Mouse (Mus musculus): ENCODE measurements at regions not wholly inside any gene's neighbourhood (a gene's known extent, or its start where the extent isn't known, plus 50 kb on each side); places are given as distances from the start of the nearest gene placed in this dataset.

DNA sequence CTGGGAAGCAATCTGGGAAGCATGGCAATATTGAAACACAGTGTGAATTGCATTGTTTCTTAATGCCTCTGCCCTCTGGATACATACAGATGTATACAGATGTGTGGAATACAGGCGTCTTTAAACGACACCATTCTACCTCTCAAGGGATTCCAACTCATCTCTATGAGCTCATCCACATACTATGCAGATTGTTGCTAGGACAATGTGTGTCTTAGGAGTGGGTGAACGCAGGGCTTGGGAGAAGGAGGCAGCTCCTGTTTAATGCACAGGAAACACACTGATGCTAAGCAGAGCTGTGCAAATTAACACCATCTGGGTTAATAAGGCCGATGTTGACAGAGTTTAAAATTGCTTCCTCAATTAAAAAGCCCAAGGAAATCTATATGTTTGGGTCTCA lies 149.8 kb upstream of the C9orf72 start:
- ATAC-seq (ENCODE audit: low FRiP score, low read depth) = no peak

DNA sequence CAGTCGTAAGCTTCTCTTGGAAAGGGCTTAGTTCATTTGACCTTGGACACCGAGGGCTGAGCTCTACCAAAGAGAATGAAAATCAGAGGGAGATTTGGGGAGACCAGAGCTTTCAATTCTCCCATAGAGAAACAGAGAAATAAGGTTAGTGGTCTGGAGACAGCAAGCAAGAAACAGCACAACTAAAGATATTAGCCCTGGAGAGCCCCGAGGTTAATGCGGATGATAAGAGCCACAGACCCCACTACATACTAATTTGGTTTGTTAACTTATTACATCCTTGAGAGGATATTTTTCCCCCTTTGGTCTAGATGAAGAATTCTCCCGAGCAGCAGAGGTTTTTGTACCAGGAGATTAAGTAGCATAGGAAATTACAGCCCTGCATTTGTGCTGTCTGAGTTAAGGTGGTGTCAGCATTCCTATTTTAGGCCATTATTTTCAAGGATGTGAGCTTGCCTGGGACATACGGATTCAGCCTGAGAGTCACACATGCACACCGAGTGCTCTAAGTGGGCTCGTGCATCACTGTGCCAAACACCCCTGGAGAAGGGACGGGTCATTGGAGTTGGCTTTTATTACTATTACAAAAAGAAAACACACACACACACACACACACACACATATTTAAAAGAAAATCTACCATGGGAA lies 147.4 kb upstream of the C9orf72 start:
- 51% methylated on average over 9 of the region's 9 CpGs for WGBS
- Histone ChIP-seq H3K4me3 (replicated peaks; ENCODE audit: low read length) (no peak overlapping the region), H3K9me3 (ENCODE audit: control insufficient read depth, low read length) (no peaks in the 10 kb centered on the region), H3K4me1 (ENCODE audit: control insufficient read depth, insufficient read depth, low read length) (no peaks in the 10 kb centered on the region; the same call in 1 of the 2 replicates), H3K9ac (ENCODE audit: low read depth, low read length, severe bottlenecking) (no peak overlapping the region), H3K27ac (replicated peaks; ENCODE audit: low read depth, low read length) (no peak overlapping the region), H3K4me2 (replicated peaks; ENCODE audit: low read depth, low read length, severe bottlenecking) (no peak overlapping the region), H3K36me3 (ENCODE audit: control insufficient read depth, insufficient read depth, low read length) (no peaks in the 10 kb centered on the region), H3K27me3 (ENCODE audit: control insufficient read depth, insufficient read depth, low read length) (no peaks in the 10 kb centered on the region)
- ATAC-seq (ENCODE audit: low FRiP score, low read depth) = no peak
- no peak for TF ChIP-seq POLR2A (IDR thresholded peaks at IDR 0.05; ENCODE audit: borderline replicate concordance, extremely low read depth, insufficient read depth, insufficient read length)
- no peak for DNase-seq (ENCODE audit: low spot score)

More for the DNA sequence above, 149.8 kb upstream of the C9orf72 start:
- Histone ChIP-seq H3K4me1 (ENCODE audit: control insufficient read depth, insufficient read depth, low read length) (no peaks in the 10 kb centered on the region; the same call in 1 of the 2 replicates), H3K36me3 (ENCODE audit: control insufficient read depth, insufficient read depth, low read length) (no peaks in the 10 kb centered on the region), H3K9me3 (ENCODE audit: control insufficient read depth, low read length) (no peaks in the 10 kb centered on the region), H3K27me3 (ENCODE audit: control insufficient read depth, insufficient read depth, low read length) (no peaks in the 10 kb centered on the region), H3K27ac (replicated peaks; ENCODE audit: low read depth, low read length) (no peak overlapping the region), H3K4me3 (replicated peaks; ENCODE audit: low read length) (no peak overlapping the region), H3K4me2 (replicated peaks; ENCODE audit: low read depth, low read length, severe bottlenecking) (no peak overlapping the region), H3K9ac (ENCODE audit: low read depth, low read length, severe bottlenecking) (no peak overlapping the region)
- TF ChIP-seq POLR2A (IDR thresholded peaks at IDR 0.05; ENCODE audit: borderline replicate concordance, extremely low read depth, insufficient read depth, insufficient read length) = no peak
- DNase-seq (ENCODE audit: low spot score) = no peak
- WGBS = 26% methylated on average over 4 of the region's 4 CpGs

DNA sequence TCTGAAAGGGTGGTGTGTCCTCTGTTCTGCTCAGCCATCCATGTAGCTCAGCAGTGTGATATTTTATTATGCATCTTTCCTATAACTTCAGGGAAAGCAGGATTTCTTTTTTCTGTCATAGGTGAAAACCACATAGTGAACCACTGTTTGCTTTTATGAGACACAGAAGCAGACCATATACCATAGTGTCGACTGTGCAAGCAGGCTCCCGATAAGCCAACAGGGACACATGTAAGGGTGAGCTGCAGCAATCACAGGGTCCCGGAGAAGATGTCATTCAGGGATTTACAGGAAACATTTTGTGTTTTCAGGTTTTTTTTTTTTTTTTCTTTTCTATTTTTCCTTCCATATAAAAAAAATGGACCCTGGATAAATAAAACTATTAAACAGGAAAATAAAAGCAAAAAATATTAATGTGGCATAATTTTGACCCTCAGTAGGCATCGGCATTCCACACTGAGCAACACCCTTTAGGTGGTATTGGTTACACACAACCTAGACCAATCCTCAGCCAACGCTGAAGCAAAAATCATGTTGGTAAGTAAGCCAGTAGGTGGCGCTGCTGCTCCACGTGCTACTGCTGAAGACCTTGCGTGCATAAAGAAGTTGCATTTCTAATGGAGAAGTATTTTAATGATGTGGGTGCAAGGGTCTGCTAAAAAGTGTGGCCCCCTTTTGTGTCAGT lies 146.7 kb upstream of the C9orf72 start:
- Histone ChIP-seq H3K27me3 (ENCODE audit: control insufficient read depth, insufficient read depth, low read length) (no peaks in the 10 kb centered on the region), H3K4me1 (ENCODE audit: control insufficient read depth, insufficient read depth, low read length) (no peaks in the 10 kb centered on the region; the same call in 1 of the 2 replicates), H3K4me3 (replicated peaks; ENCODE audit: low read length) (no peak overlapping the region), H3K4me2 (replicated peaks; ENCODE audit: low read depth, low read length, severe bottlenecking) (no peak overlapping the region), H3K9me3 (ENCODE audit: control insufficient read depth, low read length) (no peaks in the 10 kb centered on the region), H3K36me3 (ENCODE audit: control insufficient read depth, insufficient read depth, low read length) (no peaks in the 10 kb centered on the region), H3K27ac (replicated peaks; ENCODE audit: low read depth, low read length) (no peak overlapping the region), H3K9ac (ENCODE audit: low read depth, low read length, severe bottlenecking) (no peak overlapping the region)
- WGBS = 21% methylated on average over 8 of the region's 8 CpGs
- DNase-seq (ENCODE audit: low spot score) (peak; percentile 88), ATAC-seq (ENCODE audit: low FRiP score, low read depth) (peak; percentile 84)
- TF ChIP-seq POLR2A (IDR thresholded peaks at IDR 0.05; ENCODE audit: borderline replicate concordance, extremely low read depth, insufficient read depth, insufficient read length) = no peak

DNA sequence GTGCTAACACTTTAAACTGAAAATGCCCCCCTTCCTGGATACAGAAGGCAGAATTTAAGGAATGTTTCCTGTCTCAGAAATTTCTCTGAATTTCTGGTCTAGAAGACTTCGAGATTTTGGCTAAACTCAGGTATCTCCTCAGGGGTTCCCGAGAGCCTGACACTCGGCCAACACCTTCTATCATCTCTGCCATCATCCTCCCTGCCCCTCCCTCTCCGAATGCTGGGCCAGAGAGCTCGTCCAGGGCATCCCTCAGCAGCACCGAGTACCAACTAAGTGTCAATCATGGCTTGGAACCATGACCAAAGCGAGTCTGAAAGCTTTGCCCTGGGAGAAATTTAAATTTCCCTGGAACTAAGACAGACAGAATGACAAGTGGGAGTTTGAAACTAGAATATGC lies 138.2 kb upstream of the C9orf72 start:
- no peak overlapping the region for H3K9ac ChIP-seq (ENCODE audit: low read depth, low read length, severe bottlenecking)
- WGBS = 72% methylated on average over 7 of the region's 7 CpGs
- H3K27ac ChIP-seq (replicated peaks; ENCODE audit: low read depth, low read length) = no peak overlapping the region
- no peaks in the 10 kb centered on the region for H3K27me3 ChIP-seq (ENCODE audit: control insufficient read depth, insufficient read depth, low read length)
- no peak overlapping the region for H3K4me2 ChIP-seq (replicated peaks; ENCODE audit: low read depth, low read length, severe bottlenecking)
- H3K4me3 ChIP-seq (replicated peaks; ENCODE audit: low read length) = no peak overlapping the region
- no peaks in the 10 kb centered on the region for H3K9me3 ChIP-seq (ENCODE audit: control insufficient read depth, low read length)
- DNase-seq (ENCODE audit: low spot score) (no peak), ATAC-seq (ENCODE audit: low FRiP score, low read depth) (no peak)
- TF ChIP-seq POLR2A (IDR thresholded peaks at IDR 0.05; ENCODE audit: borderline replicate concordance, extremely low read depth, insufficient read depth, insufficient read length) = no peak
- no peaks in the 10 kb centered on the region for H3K4me1 ChIP-seq (ENCODE audit: control insufficient read depth, insufficient read depth, low read length)
- no peaks in the 10 kb centered on the region for H3K36me3 ChIP-seq (ENCODE audit: control insufficient read depth, insufficient read depth, low read length)

DNA sequence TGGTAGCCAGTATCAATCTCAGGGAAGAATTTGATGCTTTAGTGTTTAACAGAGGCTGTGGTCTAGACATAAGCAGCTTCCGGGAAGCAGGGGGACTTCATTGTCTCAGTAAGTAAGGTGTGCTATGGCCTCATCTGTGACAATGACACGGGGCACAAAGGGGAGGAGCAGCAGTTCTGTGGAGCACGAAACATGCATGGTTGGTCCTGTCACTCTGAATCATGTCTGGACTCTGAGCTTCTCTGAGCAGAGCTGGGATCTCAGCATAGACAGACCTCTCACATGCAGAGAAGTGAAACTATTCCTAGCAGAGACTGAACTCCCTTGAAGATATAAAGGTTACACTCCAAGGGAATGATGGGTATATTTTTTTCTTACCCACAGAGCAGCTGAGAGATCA lies 136.2 kb upstream of the C9orf72 start:
- WGBS = 87% methylated on average over 3 of the region's 3 CpGs
- Histone ChIP-seq H3K36me3 (ENCODE audit: control insufficient read depth, insufficient read depth, low read length) (no peaks in the 10 kb centered on the region), H3K9me3 (ENCODE audit: control insufficient read depth, low read length) (no peaks in the 10 kb centered on the region), H3K9ac (ENCODE audit: low read depth, low read length, severe bottlenecking) (no peak overlapping the region), H3K4me3 (replicated peaks; ENCODE audit: low read length) (no peak overlapping the region), H3K4me2 (replicated peaks; ENCODE audit: low read depth, low read length, severe bottlenecking) (no peak overlapping the region), H3K27ac (replicated peaks; ENCODE audit: low read depth, low read length) (no peak overlapping the region), H3K27me3 (ENCODE audit: control insufficient read depth, insufficient read depth, low read length) (no peaks in the 10 kb centered on the region), H3K4me1 (ENCODE audit: control insufficient read depth, insufficient read depth, low read length) (no peaks in the 10 kb centered on the region)
- ATAC-seq (ENCODE audit: low FRiP score, low read depth) = no peak
- no peak for TF ChIP-seq POLR2A (IDR thresholded peaks at IDR 0.05; ENCODE audit: borderline replicate concordance, extremely low read depth, insufficient read depth, insufficient read length)
- no peak for DNase-seq (ENCODE audit: low spot score)
